In genomic region chr8:13350052-13350451, GRCm38 (mm10) we compare ENCODE assay signal across 27 mouse cellular contexts. TPM values are rescaled to one million over a fixed set of nuclear protein-coding genes. Genes with fewer than 3 reads are reported as not detected.
DNase-seq lines count a peak whose midpoint lies in the region; ATAC-seq and TF ChIP-seq lines count a peak whose summit lies in the region.
"Had no signal": no experiment of that assay in that cellular context is flagged by ENCODE, and none has a peak within 500 bp of the region (broad histone marks: within the 10 kb centered on the region; RNA-seq: fewer than 3 reads in every experiment).

No protein-coding gene starts in this region.

- TF ChIP-seq CTCF in liver, postnatal 0 days (IDR thresholded peaks at IDR 0.05; ENCODE audit: low read depth): no peak

- H3K27me3 ChIP-seq in heart, embryonic 10.5 days (ENCODE audit: insufficient read depth, poor library complexity, severe bottlenecking): no peaks in the 10 kb centered on the region
- no peaks in the 10 kb centered on the region for H3K27me3 ChIP-seq in liver, embryonic 12.5 days (replicated peaks)
- no peaks in the 10 kb centered on the region for H3K27me3 ChIP-seq in liver, postnatal 0 days (ENCODE audit: insufficient read depth, low read length)
- H3K27me3 ChIP-seq in heart, embryonic 16.5 days (ENCODE audit: control insufficient read depth, insufficient read depth, low read length): no peaks in the 10 kb centered on the region
- H3K27me3 ChIP-seq: embryonic facial prominence, embryonic 12.5 days; forebrain, embryonic 15.5 days; hindbrain, embryonic 13.5 days had no signal

- intact Hi-C loops in heart, postnatal 36 days (cut with DNase I): no loop called here

- peak overlapping the region; percentile 32; the same call in 1 of the 2 replicates for H3K9ac ChIP-seq in liver, embryonic 12.5 days
- H3K9ac ChIP-seq in liver, postnatal 0 days (replicated peaks): no peak overlapping the region
- no peak overlapping the region for H3K9ac ChIP-seq in heart, embryonic 16.5 days (ENCODE audit: low read length)
- H3K9ac ChIP-seq: embryonic facial prominence, embryonic 12.5 days; forebrain, embryonic 15.5 days; hindbrain, embryonic 13.5 days had no signal

- H3K4me2 ChIP-seq in liver, embryonic 12.5 days: no peak overlapping the region
- H3K4me2 ChIP-seq in liver, postnatal 0 days (ENCODE audit: low read depth, low read length): no peak overlapping the region
- no peak overlapping the region for H3K4me2 ChIP-seq in heart, embryonic 16.5 days (ENCODE audit: low read depth, low read length)
- H3K4me2 ChIP-seq: embryonic facial prominence, embryonic 12.5 days; forebrain, embryonic 15.5 days; hindbrain, embryonic 13.5 days had no signal

- peak; percentile 95 for DNase-seq in heart, adult 11 months
- DNase-seq in heart, embryonic 10.5 days (ENCODE audit: low spot score): no peak
- DNase-seq in liver, postnatal 0 days: no peak
- peak; percentile 16 to 28 for DNase-seq in heart, postnatal 36 days
- no peak for DNase-seq in kidney, adult 8-10 months
- DNase-seq in urinary bladder, adult 2 months (ENCODE audit: low spot score): no peak
- DNase-seq: adrenal gland, postnatal 10 days; B cell, adult 2 months; cerebellum, adult 11 months; cerebellum, adult 9-10 months; cerebellum, postnatal 25 days; kidney, adult 11 months had no signal

- H3K4me1 ChIP-seq in heart, embryonic 10.5 days: peaks cover 55% of the 10 kb centered on the region
- H3K4me1 ChIP-seq in liver, embryonic 12.5 days: peaks cover 79% of the 10 kb centered on the region
- peaks cover 38% of the 10 kb centered on the region for H3K4me1 ChIP-seq in liver, postnatal 0 days (ENCODE audit: insufficient read depth)
- H3K4me1 ChIP-seq in heart, embryonic 16.5 days (ENCODE audit: control insufficient read depth, insufficient read depth, low read length): peaks cover 17% of the 10 kb centered on the region
- H3K4me1 ChIP-seq: embryonic facial prominence, embryonic 12.5 days; forebrain, embryonic 15.5 days; hindbrain, embryonic 13.5 days had no signal

- no peak for ATAC-seq in liver, embryonic 12.5 days
- no peak for ATAC-seq in liver, postnatal 0 days
- ATAC-seq in heart, embryonic 16.5 days (replicated peaks; ENCODE audit: extremely low read depth, insufficient read depth, low FRiP score): 0 out of 2 replicates have a peak, but pooled peaks have one; percentile 24
- ATAC-seq: CD4-positive, CD25-positive, alpha-beta regulatory T cell, adult 4 months; forebrain, embryonic 15.5 days; hindbrain, postnatal 0 days had no signal

- no peaks in the 10 kb centered on the region for H3K9me3 ChIP-seq in heart, embryonic 10.5 days
- no peaks in the 10 kb centered on the region for H3K9me3 ChIP-seq in liver, embryonic 12.5 days (replicated peaks)
- no peaks in the 10 kb centered on the region for H3K9me3 ChIP-seq in liver, postnatal 0 days (ENCODE audit: low read length)
- H3K9me3 ChIP-seq in heart, embryonic 16.5 days (replicated peaks; ENCODE audit: control insufficient read depth, low read length): no peaks in the 10 kb centered on the region
- H3K9me3 ChIP-seq: embryonic facial prominence, embryonic 12.5 days; forebrain, embryonic 15.5 days; hindbrain, embryonic 13.5 days had no signal

- H3K27ac ChIP-seq in heart, embryonic 10.5 days: no peak overlapping the region
- H3K27ac ChIP-seq in liver, embryonic 12.5 days: no peak overlapping the region
- no peak overlapping the region for H3K27ac ChIP-seq in liver, postnatal 0 days (ENCODE audit: low read depth)
- peak overlapping the region; percentile 52 for H3K27ac ChIP-seq in heart, embryonic 16.5 days (ENCODE audit: low read length)
- H3K27ac ChIP-seq: embryonic facial prominence, embryonic 12.5 days; forebrain, embryonic 15.5 days; hindbrain, embryonic 13.5 days; hindbrain, postnatal 0 days had no signal

- peaks cover 99% of the 10 kb centered on the region for H3K36me3 ChIP-seq in heart, embryonic 10.5 days
- peaks cover 100% of the 10 kb centered on the region for H3K36me3 ChIP-seq in liver, embryonic 12.5 days
- H3K36me3 ChIP-seq in liver, postnatal 0 days (replicated peaks; ENCODE audit: insufficient read depth, low read length): peaks cover 72% of the 10 kb centered on the region
- peaks cover 42% of the 10 kb centered on the region for H3K36me3 ChIP-seq in heart, embryonic 16.5 days (ENCODE audit: control insufficient read depth, insufficient read depth)

- TF ChIP-seq EP300 in liver, postnatal 0 days (IDR thresholded peaks at IDR 0.05; ENCODE audit: low read depth): no peak

- H3K4me3 ChIP-seq in heart, embryonic 10.5 days: no peak overlapping the region
- no peak overlapping the region for H3K4me3 ChIP-seq in liver, embryonic 12.5 days
- H3K4me3 ChIP-seq in liver, postnatal 0 days (ENCODE audit: low read depth, low read length): no peak overlapping the region
- no peak overlapping the region for H3K4me3 ChIP-seq in heart, embryonic 16.5 days (ENCODE audit: low read length)
- H3K4me3 ChIP-seq: embryonic facial prominence, embryonic 12.5 days; forebrain, embryonic 15.5 days; hindbrain, embryonic 13.5 days had no signal

- 81% methylated on average over 7 of the region's 7 CpGs for WGBS in heart, embryonic 10.5 days
- 87% methylated on average over 7 of the region's 7 CpGs for WGBS in liver, embryonic 12.5 days (ENCODE audit: insufficient replicate concordance)
- 77% methylated on average over 7 of the region's 7 CpGs for WGBS in liver, postnatal 0 days (ENCODE audit: insufficient replicate concordance)
- WGBS in heart, embryonic 16.5 days: 58% methylated on average over 7 of the region's 7 CpGs

RNA-seq across cellular contexts. Expression of gene Tfdp1, which starts 11.5 kb away (rescaled TPM):
- polyA plus RNA-seq in heart, embryonic 10.5 days (2016; fragmentation: Nextera tagmentation; extraction: Ambion mirVana): 120 and 144 TPM in 2 replicates
- 172 and 174 TPM in 2 replicates for polyA plus RNA-seq in liver, embryonic 12.5 days (2016; fragmentation: Nextera tagmentation; extraction: Ambion mirVana)
- 45.9 and 52.5 TPM in 2 replicates for polyA plus RNA-seq in liver, postnatal 0 days (2015; fragmentation: Nextera tagmentation; extraction: Ambion mirVana)
- polyA plus RNA-seq in heart, embryonic 16.5 days (2015; fragmentation: Nextera tagmentation; extraction: Ambion mirVana): 79.6 and 93.6 TPM in 2 replicates
- total RNA-seq in heart, postnatal 36 days (2021): 10 to 100 TPM; 32.3 to 35.0 TPM
- polyA plus RNA-seq in urinary bladder, adult 2 months (2012; rRNA removed): 69.6 and 83.9 TPM in 2 replicates

RNA-seq across cellular contexts. Expression of gene Atp4b, which starts 46.6 kb away (rescaled TPM):
- not detected in 2 replicates for polyA plus RNA-seq in heart, embryonic 10.5 days (2016; fragmentation: Nextera tagmentation; extraction: Ambion mirVana)
- not detected in 2 replicates for polyA plus RNA-seq in liver, embryonic 12.5 days (2016; fragmentation: Nextera tagmentation; extraction: Ambion mirVana)
- not detected in 2 replicates for polyA plus RNA-seq in liver, postnatal 0 days (2015; fragmentation: Nextera tagmentation; extraction: Ambion mirVana)
- polyA plus RNA-seq in heart, embryonic 16.5 days (2015; fragmentation: Nextera tagmentation; extraction: Ambion mirVana): not detected in 2 replicates
- not detected for total RNA-seq in heart, postnatal 36 days (2021)
- polyA plus RNA-seq in urinary bladder, adult 2 months (2012; rRNA removed): not detected in 2 replicates
- total RNA-seq: adrenal gland, postnatal 10 days; adrenal gland, postnatal 4 days; gastrocnemius, adult 8-10 months; gastrocnemius, postnatal 4 days; hematopoietic stem cell, adult 5-6 weeks; hindbrain, postnatal 0 days had no signal
- polyA plus RNA-seq: brain, embryonic 14.5 days; CD4-positive, CD25-positive, alpha-beta regulatory T cell, adult 4 months; cortical plate, adult 2 months; embryonic facial prominence, embryonic 12.5 days; forebrain, embryonic 11.5 days; forebrain, embryonic 15.5 days; hindbrain, embryonic 13.5 days; hindbrain, postnatal 0 days; intestine, embryonic 14.5 days had no signal

RNA-seq across cellular contexts. Expression of gene Grk1, which starts 54.8 kb away (rescaled TPM):
- polyA plus RNA-seq in heart, embryonic 10.5 days (2016; fragmentation: Nextera tagmentation; extraction: Ambion mirVana): 0.10 TPM in 1 of 2 replicates, not detected in the other
- polyA plus RNA-seq in liver, embryonic 12.5 days (2016; fragmentation: Nextera tagmentation; extraction: Ambion mirVana): not detected in 2 replicates
- not detected in 2 replicates for polyA plus RNA-seq in liver, postnatal 0 days (2015; fragmentation: Nextera tagmentation; extraction: Ambion mirVana)
- polyA plus RNA-seq in heart, embryonic 16.5 days (2015; fragmentation: Nextera tagmentation; extraction: Ambion mirVana): 0.03 TPM in 1 of 2 replicates, not detected in the other
- not detected for total RNA-seq in heart, postnatal 36 days (2021)
- 0.01 TPM in 2 replicates for polyA plus RNA-seq in urinary bladder, adult 2 months (2012; rRNA removed)
- total RNA-seq: gastrocnemius, adult 8-10 months; gastrocnemius, postnatal 4 days; hematopoietic stem cell, adult 5-6 weeks; hindbrain, postnatal 0 days had no signal
- polyA plus RNA-seq: CD4-positive, CD25-positive, alpha-beta regulatory T cell, adult 4 months; embryonic facial prominence, embryonic 12.5 days; hindbrain, embryonic 13.5 days; hindbrain, postnatal 0 days; intestine, embryonic 14.5 days had no signal

Comparison
In these comparisons a context has a peak if more than half of its experiments do, and no peak if none do; other contexts are left out.
1. DNase-seq: peak in heart, adult 11 months (single experiment) and heart, postnatal 36 days (2 of 2); none in heart, embryonic 10.5 days (single experiment), liver, postnatal 0 days (single experiment), kidney, adult 8-10 months (0 of 2) and urinary bladder, adult 2 months (single experiment).